Mouse (Mus musculus) splenic B cell, adult 2 months (primary cell): ENCODE results near the gene Mtss1l.

ENCODE experiments used
- DNase-seq: peaks from one replicate; pipeline ENCODE4 v3.0.0-alpha.2; 2011; ENCODE audit warnings: low read depth, low spot score
- H3K27me3 ChIP-seq: 2 replicates; pipeline ENCODE4 v1.6.1; 2012; ENCODE audit warnings: mild to moderate bottlenecking, low read length, moderate library complexity, mixed read lengths; ENCODE audit not compliant: control insufficient read depth, poor library complexity, insufficient read depth, severe bottlenecking
- H3K36me3 ChIP-seq: 2 replicates; pipeline ENCODE4 v1.6.1; 2012; ENCODE audit warnings: mild to moderate bottlenecking, low read length, moderate library complexity, mixed read lengths; ENCODE audit not compliant: control insufficient read depth, poor library complexity, insufficient read depth, severe bottlenecking

Mtss1l gene

DNA sequence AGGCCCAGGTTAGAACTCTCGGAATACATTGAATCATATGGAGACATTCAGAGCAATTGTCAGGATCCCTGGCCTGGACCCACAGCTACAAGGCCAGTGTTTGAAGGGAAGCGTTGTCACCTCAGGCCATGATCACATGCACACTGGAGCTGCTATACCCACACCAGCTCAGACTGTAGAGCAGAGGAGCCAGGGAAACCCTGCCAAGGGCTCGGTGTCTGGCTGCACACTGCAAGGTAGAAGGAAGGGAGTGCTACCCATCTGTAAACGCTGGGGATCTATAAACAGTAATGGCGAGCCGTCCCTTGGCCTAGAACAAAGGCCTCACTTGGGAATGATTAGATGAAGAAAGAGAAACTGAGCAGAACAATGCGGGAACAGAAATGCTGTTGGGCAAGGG, 21.8 kb upstream of the Mtss1l start:
- peaks cover 4% of the 10 kb centered on the region for H3K36me3 ChIP-seq
- no peak for DNase-seq
- no peaks in the 10 kb centered on the region for H3K27me3 ChIP-seq

DNA sequence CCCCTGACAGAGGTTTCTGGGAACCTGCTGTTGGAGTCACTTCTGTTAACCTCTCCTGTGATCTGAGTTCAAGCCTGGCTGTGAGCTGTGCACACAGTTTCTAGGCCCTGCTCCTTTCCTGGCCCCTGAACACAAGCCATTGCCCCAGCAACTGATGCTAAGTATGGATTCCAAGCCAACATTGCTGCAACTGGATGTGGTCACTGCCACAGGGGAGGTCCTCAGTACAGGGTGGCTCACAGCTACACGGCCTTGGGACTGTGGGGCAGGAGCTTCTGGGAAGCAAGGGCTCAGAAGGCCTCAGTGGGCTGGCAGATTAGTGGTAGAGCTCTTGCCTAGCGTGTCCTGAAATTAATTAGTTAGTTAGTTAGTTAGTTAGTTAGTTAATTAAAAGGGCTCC, 20.7 kb upstream of the Mtss1l start:
- DNase-seq: no peak
- Histone ChIP-seq H3K27me3 (no peaks in the 10 kb centered on the region), H3K36me3 (peaks cover 3% of the 10 kb centered on the region; the same call in 1 of the 2 replicates)

- H3K27me3 ChIP-seq: no peaks in the 10 kb centered on the region
- no peak for DNase-seq
- no peaks in the 10 kb centered on the region for H3K36me3 ChIP-seq
Observed at GRCm38 (mm10) chr8:110702636-110703459, 18.4 kb upstream of the Mtss1l start.

GRCm38 (mm10) chr8:110703460-110704061, 17.7 kb upstream of the Mtss1l start:
- no peak for DNase-seq
- Histone ChIP-seq H3K27me3 (no peaks in the 10 kb centered on the region), H3K36me3 (no peaks in the 10 kb centered on the region; the same call in 1 of the 2 replicates)

DNA sequence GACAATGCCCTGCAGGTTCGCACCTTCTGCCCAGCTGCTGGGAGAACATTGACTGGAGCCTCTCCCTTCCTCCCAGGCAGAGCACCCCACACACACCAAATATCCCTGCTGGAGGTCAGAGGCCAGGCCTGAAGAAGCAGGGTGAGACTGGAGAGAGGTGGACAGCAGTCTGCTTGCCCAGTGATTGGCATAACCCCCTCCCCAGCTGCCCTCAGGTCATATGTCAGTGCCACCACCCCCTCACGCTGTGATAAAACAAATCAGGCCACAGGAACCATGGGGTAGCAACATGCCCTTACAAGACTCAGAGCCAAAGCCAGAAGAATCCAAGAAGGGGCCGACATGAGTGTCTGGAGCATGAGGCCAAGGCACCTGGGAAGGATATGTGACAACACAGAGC, 17.2 kb upstream of the Mtss1l start:
- Histone ChIP-seq H3K36me3 (no peaks in the 10 kb centered on the region; the same call in 1 of the 2 replicates), H3K27me3 (no peaks in the 10 kb centered on the region)
- DNase-seq: no peak

- no peak for DNase-seq
- Histone ChIP-seq H3K36me3 (no peaks in the 10 kb centered on the region; the same call in 1 of the 2 replicates), H3K27me3 (no peaks in the 10 kb centered on the region)
Observed at GRCm38 (mm10) chr8:110705391-110706287, 15.6 kb upstream of the Mtss1l start.

- Histone ChIP-seq H3K36me3 (no peaks in the 10 kb centered on the region; the same call in 1 of the 2 replicates), H3K27me3 (no peaks in the 10 kb centered on the region)
- DNase-seq: no peak
Observed at GRCm38 (mm10) chr8:110706288-110706870, 14.9 kb upstream of the Mtss1l start.

- Histone ChIP-seq H3K27me3 (no peaks in the 10 kb centered on the region), H3K36me3 (peaks cover 5% of the 10 kb centered on the region)
- no peak for DNase-seq
Observed at GRCm38 (mm10) chr8:110708429-110708828, 12.8 kb upstream of the Mtss1l start.

- Histone ChIP-seq H3K36me3 (peaks cover 8% of the 10 kb centered on the region), H3K27me3 (no peaks in the 10 kb centered on the region)
- no peak for DNase-seq
Observed at GRCm38 (mm10) chr8:110710593-110710992, 10.7 kb upstream of the Mtss1l start.

GRCm38 (mm10) chr8:110711271-110711934, 9.9 kb upstream of the Mtss1l start:
- Histone ChIP-seq H3K27me3 (no peaks in the 10 kb centered on the region), H3K36me3 (peaks cover 8% of the 10 kb centered on the region)
- DNase-seq: no peak

DNA sequence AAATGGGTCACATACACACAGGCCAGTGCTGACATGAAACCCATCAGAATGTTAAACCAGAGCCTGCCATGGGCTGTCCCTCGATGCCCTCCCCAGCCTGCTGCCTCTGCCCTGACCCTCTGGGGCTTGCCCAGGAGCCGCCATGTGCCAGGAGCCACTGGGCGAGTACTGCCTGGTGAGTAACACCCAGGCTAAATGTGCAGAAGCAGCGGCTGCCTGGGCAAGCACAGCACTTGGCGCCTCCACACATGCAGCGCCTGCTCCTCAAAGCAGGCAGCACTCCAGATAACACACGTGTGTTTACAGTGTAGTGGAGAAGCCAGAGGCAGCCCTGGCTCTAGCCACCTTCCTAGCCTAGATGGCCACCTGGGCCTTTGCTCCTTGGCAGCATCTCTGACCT, 8.2 kb upstream of the Mtss1l start:
- H3K27me3 ChIP-seq: no peaks in the 10 kb centered on the region
- no peak for DNase-seq
- peaks cover 8% of the 10 kb centered on the region for H3K36me3 ChIP-seq

GRCm38 (mm10) chr8:110714827-110715519, 6.3 kb upstream of the Mtss1l start:
- peaks cover 8% of the 10 kb centered on the region for H3K36me3 ChIP-seq
- DNase-seq: no peak
- H3K27me3 ChIP-seq: no peaks in the 10 kb centered on the region

DNA sequence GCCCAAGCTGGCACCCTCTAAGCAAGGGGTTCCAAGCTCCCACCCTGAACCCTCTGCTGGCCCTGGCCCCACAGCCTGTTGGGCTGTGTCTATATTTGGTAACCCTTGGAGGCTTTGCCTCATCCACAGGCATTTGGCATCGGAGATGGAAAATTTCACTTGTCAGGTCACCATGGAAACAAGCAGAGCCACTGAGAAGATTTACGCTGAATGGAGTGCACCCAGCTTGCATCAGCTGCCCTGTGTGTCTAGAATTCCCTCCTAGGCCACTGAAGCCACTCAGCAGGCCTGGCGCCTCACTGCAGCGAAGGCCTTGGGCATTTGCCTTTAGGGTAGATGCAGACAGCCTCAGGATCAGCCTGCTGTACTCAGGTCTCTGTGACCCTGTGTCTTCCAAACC, 5.2 kb upstream of the Mtss1l start:
- no peak for DNase-seq
- peaks cover 8% of the 10 kb centered on the region for H3K36me3 ChIP-seq
- no peaks in the 10 kb centered on the region for H3K27me3 ChIP-seq

- H3K36me3 ChIP-seq: peaks cover 5% of the 10 kb centered on the region
- H3K27me3 ChIP-seq: no peaks in the 10 kb centered on the region
- no peak for DNase-seq
Observed at GRCm38 (mm10) chr8:110717131-110717530, 4.1 kb upstream of the Mtss1l start.
